Mouse (Mus musculus) stomach, postnatal 0 days (tissue): ENCODE data around the gene Nhlrc2.
"Not testable (repeated sequence)": the region's sequence is repeated elsewhere in the genome, so short reads cannot be mapped to it uniquely, and the experiment has no call there.

Source experiments
- CTCF ChIP-seq: IDR thresholded peaks from 2 replicates; pipeline ENCODE4 v1.5.1; 2016; ENCODE audit warnings: antibody characterized with exemption, low read depth, mild to moderate bottlenecking, moderate library complexity
- EP300 ChIP-seq: optimal IDR thresholded peaks from 2 replicates; pipeline ENCODE3; 2016; ENCODE audit warnings: antibody characterized with exemption

DNA sequence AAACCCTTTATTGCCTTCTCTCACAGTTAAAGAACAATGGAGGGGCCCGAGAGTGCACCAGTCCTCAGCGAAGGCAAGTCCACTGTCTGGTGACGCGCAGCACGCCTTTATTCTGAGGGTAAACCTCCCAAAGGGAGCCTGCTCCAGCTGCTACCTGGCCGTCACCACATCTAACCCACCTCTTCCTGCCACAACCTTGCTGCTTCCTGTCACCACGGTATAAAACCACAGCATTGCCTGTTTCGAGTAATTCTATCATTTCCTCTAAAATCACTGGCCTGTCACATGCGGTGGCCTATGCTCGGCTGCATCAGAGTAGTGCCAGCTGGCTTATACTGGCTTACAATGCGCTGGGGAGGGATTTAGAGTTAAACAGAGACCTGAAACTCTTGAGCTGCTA is 17.5 kb upstream of the Nhlrc2 start:
- not testable (repeated sequence) for TF ChIP-seq CTCF, EP300
